Mouse (Mus musculus) limb, embryonic 11.5 days (tissue): Measurements from ENCODE around the gene Fshr. TPM values are rescaled to one million over a fixed set of nuclear protein-coding genes. Genes with fewer than 3 reads are reported as not detected.

ENCODE experiments used
- ATAC-seq: fragments of 200-750 bp; cut with Nextera tagmentation; 2 replicates; pipeline ENCODE4 v1.8.0; 2017; ENCODE audit warnings: low read depth; ENCODE audit not compliant: insufficient number of reproducible peaks, low FRiP score, low TSS enrichment
- DNase-seq: peaks from one replicate; pipeline ENCODE4 v3.0.0-alpha.2; 2015; ENCODE audit warnings: low spot score
- H3K27ac ChIP-seq: fragments of 300-500 bp; sonication (generic); replicated peaks from 2 replicates; pipeline ENCODE4 v1.5.1; 2014; ENCODE audit warnings: low read depth, mild to moderate bottlenecking, low read length
- H3K27me3 ChIP-seq: fragments of 300-500 bp; sonication (generic); 2 replicates; pipeline ENCODE4 v1.6.1; 2014; ENCODE audit warnings: mild to moderate bottlenecking, low read length, mixed read lengths; ENCODE audit not compliant: control insufficient read depth, insufficient read depth
- H3K36me3 ChIP-seq: fragments of 300-500 bp; sonication (generic); 2 replicates; pipeline ENCODE4 v1.6.1; 2014; ENCODE audit warnings: mild to moderate bottlenecking, low read length, moderate library complexity, mixed read lengths; ENCODE audit not compliant: control insufficient read depth, insufficient read depth
- H3K4me1 ChIP-seq: fragments of 300-500 bp; sonication (generic); 2 replicates; pipeline ENCODE4 v1.6.1; 2014; ENCODE audit warnings: low read length, mixed read lengths; ENCODE audit not compliant: control insufficient read depth, insufficient read depth
- H3K4me2 ChIP-seq: fragments of 300-500 bp; sonication (generic); 2 replicates; pipeline ENCODE4 v1.6.1; 2014; ENCODE audit warnings: low read depth, mild to moderate bottlenecking, moderate library complexity; ENCODE audit not compliant: severe bottlenecking
- H3K4me3 ChIP-seq: fragments of 300-500 bp; sonication (generic); 2 replicates; pipeline ENCODE4 v1.5.1; 2014; ENCODE audit warnings: low read depth, low read length
- H3K9ac ChIP-seq: fragments of 300-500 bp; sonication (generic); 2 replicates; pipeline ENCODE4 v1.6.1; 2014; ENCODE audit warnings: mild to moderate bottlenecking, low read length
- H3K9me3 ChIP-seq: fragments of 300-500 bp; sonication (generic); 2 replicates; pipeline ENCODE4 v1.6.1; 2016; ENCODE audit warnings: low read length; ENCODE audit not compliant: control insufficient read depth
- WGBS: fragments of 180-500 bp; shearing (Covaris S2); extraction: QIAGEN DNeasy Blood & Tissue Kit; methylation state at CpG from one replicate; pipeline ENCODE4 v1.1.7; 2014; 5-methylcytosine and 5-hydroxymethylcytosine counted together
- polyA plus RNA-seq: library from polyadenylated mRNA; unstranded; fragments of >200 nt; fragmentation: Nextera tagmentation; extraction: Ambion mirVana; gene quantifications from 2 replicates; pipeline ENCODE4 v1.2.1, GENCODE M21; 2014

Fshr gene
- polyA plus RNA-seq, 1 experiment from 2014 or later = not detected

DNA sequence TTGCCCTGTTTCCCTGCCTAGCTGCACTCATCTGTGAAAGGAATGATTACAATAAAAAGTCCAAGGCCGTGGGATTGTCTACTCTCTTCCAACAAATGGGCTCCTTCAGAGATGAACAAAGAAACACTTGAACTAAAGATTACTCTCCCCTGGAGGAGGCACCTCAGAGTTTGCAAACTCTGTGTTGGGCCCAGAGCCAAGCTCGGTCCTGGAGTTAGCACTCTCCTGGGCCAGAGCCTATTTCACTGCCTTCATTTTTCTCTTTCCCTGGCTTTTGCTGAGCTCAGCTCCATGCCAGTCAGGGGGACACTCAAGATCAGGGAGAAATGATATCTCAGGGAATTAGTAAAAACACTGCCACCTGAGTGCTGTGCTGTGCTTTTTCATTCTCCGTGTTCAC, 234.4 kb downstream of the Fshr start:
- Histone ChIP-seq H3K27me3 (no peaks in the 10 kb centered on the region), H3K4me1 (no peaks in the 10 kb centered on the region), H3K4me3 (no peak overlapping the region), H3K9ac (no peak overlapping the region), H3K27ac (no peak overlapping the region), H3K36me3 (no peaks in the 10 kb centered on the region), H3K4me2 (no peak overlapping the region), H3K9me3 (no peaks in the 10 kb centered on the region)
- ATAC-seq (no peak), DNase-seq (no peak)
- 82% methylated on average over 3 of the region's 3 CpGs for WGBS

DNA sequence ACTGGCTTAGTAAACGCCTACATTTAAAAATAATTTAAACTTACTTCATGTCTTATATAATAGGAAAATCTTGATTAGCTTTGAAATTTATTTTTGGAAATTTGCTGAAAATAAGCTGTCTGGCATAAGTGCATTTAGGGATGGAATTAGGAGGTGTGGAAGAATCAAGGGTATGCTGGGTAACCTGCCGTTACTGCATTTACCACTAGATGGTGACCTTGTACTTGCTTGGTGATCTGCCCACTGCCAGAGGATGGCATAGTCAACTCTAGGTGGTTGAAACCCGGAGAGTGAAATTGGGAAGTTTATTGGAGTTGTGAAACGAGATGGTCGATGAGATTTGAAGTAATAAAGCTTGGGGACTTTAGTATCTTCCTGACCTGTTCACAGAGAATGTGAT, 246.5 kb downstream of the Fshr start:
- DNase-seq (peak; percentile 57), ATAC-seq (peak; percentile 79; the same call in 1 of the 2 replicates)
- H3K27ac ChIP-seq = no peak overlapping the region
- no peaks in the 10 kb centered on the region for H3K9me3 ChIP-seq
- no peaks in the 10 kb centered on the region for H3K4me1 ChIP-seq
- H3K36me3 ChIP-seq = no peaks in the 10 kb centered on the region
- WGBS = 37% methylated on average over 5 of the region's 5 CpGs
- H3K4me2 ChIP-seq = no peak overlapping the region
- H3K27me3 ChIP-seq = no peaks in the 10 kb centered on the region
- no peak overlapping the region for H3K9ac ChIP-seq
- H3K4me3 ChIP-seq = no peak overlapping the region

DNA sequence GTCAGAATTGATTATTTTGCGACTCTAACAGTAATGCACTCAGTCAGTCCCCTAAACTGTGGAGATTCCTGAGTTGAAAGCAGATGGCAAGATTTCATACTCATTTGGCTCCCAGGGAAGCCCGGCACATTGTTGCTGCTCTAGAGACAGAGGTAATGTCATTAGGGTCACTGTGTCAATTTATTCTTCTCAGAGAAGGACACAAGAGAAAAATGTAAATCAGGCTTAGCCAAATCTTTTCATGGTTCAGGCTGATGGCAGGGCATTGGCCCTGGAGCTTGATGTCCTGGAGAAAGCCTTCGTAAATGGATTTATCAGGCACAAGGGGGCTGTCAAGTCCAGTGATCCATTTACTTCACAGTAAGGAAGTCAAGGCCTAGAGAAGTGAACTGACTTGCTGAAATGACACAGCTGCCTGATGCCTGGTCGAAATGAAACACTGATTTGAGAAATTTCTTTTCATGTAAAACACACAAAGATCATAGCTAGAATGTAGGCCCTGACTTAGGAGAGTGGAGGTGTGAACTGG, 262.3 kb downstream of the Fshr start:
- 0 out of 2 replicates have a peak, but pooled peaks have one; percentile 40 for ATAC-seq

DNA sequence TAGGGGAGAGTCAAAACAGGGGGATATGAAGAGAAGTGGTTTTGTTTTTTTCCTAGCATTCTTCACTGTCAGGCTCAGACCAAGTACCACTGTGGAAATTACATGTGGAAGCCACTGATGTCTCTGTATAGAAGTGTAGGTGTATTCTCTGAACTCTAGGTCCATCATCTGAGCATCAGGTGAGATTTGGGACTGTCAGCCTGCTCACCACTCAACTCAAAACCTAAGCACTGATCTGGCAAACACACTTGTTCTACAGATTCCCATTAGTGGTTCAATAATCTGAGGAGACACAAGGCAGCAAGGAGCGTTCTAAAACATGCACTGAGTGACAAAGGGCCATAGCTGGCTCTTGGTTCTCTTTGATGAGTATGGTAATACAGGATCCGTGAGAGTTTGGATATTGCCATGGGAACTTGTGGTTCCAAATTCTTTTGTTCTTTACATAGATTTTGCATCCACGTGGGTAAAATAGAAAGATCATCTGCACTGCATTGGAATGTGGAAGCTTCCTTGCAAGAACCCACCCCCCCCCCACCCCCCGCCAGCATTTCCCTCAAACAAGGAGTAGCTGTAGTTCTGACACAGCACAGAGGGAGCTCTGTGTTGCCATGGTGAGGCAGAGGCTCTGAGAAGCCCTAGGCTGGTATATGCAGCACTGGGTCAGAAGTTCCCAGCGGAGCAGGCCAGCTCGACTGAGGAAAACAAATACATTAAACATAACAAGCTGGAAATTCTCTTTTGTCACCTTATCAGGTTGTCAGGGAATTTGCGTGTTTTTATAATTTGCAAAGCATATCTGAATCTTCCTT, 262.9 kb downstream of the Fshr start:
- no peak overlapping the region for H3K27ac ChIP-seq
- peak; percentile 67; the same call in 1 of the 2 replicates for ATAC-seq
- no peaks in the 10 kb centered on the region for H3K9me3 ChIP-seq
- 38% methylated on average over 7 of the region's 7 CpGs for WGBS
- no peak overlapping the region for H3K9ac ChIP-seq
- no peaks in the 10 kb centered on the region for H3K4me1 ChIP-seq
- no peak overlapping the region for H3K4me2 ChIP-seq
- no peak for DNase-seq
- no peak overlapping the region for H3K4me3 ChIP-seq
- no peaks in the 10 kb centered on the region for H3K27me3 ChIP-seq
- H3K36me3 ChIP-seq = no peaks in the 10 kb centered on the region

More for the DNA sequence above, 262.3 kb downstream of the Fshr start:
- no peak overlapping the region for H3K27ac ChIP-seq
- WGBS = 45% methylated on average over 4 of the region's 4 CpGs
- no peaks in the 10 kb centered on the region for H3K27me3 ChIP-seq
- no peaks in the 10 kb centered on the region for H3K4me1 ChIP-seq
- no peak overlapping the region for H3K4me2 ChIP-seq
- no peaks in the 10 kb centered on the region for H3K9me3 ChIP-seq
- H3K36me3 ChIP-seq = no peaks in the 10 kb centered on the region
- no peak for DNase-seq
- no peak overlapping the region for H3K4me3 ChIP-seq
- no peak overlapping the region for H3K9ac ChIP-seq

DNA sequence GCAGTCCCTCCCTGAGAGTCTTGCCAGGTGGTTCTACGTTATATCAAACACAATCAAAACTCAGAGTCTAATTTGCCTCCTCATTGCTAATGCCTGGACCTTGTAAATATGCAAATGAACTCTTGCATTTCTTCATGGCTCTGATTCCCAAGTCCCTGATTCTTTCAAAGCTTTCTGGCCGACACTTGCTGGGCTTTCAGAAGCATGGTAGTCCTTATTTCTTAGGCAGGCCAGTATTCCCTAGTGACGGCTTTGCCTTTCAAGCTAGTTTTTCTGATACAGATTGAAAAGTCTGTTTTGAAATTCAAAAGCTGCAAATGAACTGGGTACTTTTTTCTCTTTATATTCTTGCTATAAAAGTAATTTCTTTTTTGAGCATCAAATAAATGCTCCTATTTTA, 263.5 kb downstream of the Fshr start:
- Histone ChIP-seq H3K36me3 (no peaks in the 10 kb centered on the region), H3K27ac (no peak overlapping the region), H3K9me3 (no peaks in the 10 kb centered on the region), H3K27me3 (no peaks in the 10 kb centered on the region), H3K4me3 (no peak overlapping the region), H3K9ac (no peak overlapping the region), H3K4me2 (no peak overlapping the region), H3K4me1 (no peaks in the 10 kb centered on the region)
- WGBS = 87% methylated on average over 3 of the region's 3 CpGs
- no peak for DNase-seq
- ATAC-seq = no peak
